Mouse (Mus musculus) adrenal gland (tissue): Measurements from ENCODE around the gene Lrrn1.

Experiments
- intact Hi-C: fragments of 180-260 bp; cut with DNase I; formaldehyde crosslinking; loops from one replicate; pipeline ENCODE4 v1.15.1; 2025

Gene Lrrn1

GRCm38 (mm10) chr6:107577309-107577708, 47.7 kb downstream of the Lrrn1 start:
- intact Hi-C loops: no loop called here

GRCm38 (mm10) chr6:107583759-107584383, 54.3 kb downstream of the Lrrn1 start:
- intact Hi-C loops: no loop called here

- intact Hi-C loops: no loop called here
Observed at GRCm38 (mm10) chr6:107605151-107605550, 75.6 kb downstream of the Lrrn1 start.

GRCm38 (mm10) chr6:107614288-107614687, 84.7 kb downstream of the Lrrn1 start:
- intact Hi-C loops: no loop called here
